Mouse (Mus musculus) midbrain, embryonic 14.5 days (tissue): ENCODE measurements at regions not wholly inside any gene's neighbourhood (a gene's known extent, or its start where the extent isn't known, plus 50 kb on each side); places are given as distances from the start of the nearest gene placed in this dataset.

Experiments used
- ATAC-seq: fragments of 200-750 bp; cut with Nextera tagmentation; 2 replicates; pipeline ENCODE4 v1.8.0; 2017; ENCODE audit warnings: moderate number of reproducible peaks, moderate library complexity; ENCODE audit not compliant: low FRiP score, low TSS enrichment
- DNase-seq: peaks from one replicate; pipeline ENCODE4 v3.0.0-alpha.2; 2015
- H3K27ac ChIP-seq: fragments of 300-500 bp; sonication (generic); replicated peaks from 2 replicates; pipeline ENCODE4 v1.5.1; 2014; ENCODE audit warnings: mild to moderate bottlenecking, low read depth, low read length, moderate library complexity
- H3K27me3 ChIP-seq: fragments of 300-500 bp; sonication (generic); 2 replicates; pipeline ENCODE4 v1.6.1; 2014; ENCODE audit warnings: low read length, control low read depth, mixed read lengths; ENCODE audit not compliant: control insufficient read depth, insufficient read depth
- H3K36me3 ChIP-seq: fragments of 300-500 bp; sonication (generic); 2 replicates; pipeline ENCODE4 v1.6.1; 2014; ENCODE audit warnings: low read length, control low read depth; ENCODE audit not compliant: control insufficient read depth, insufficient read depth
- H3K4me1 ChIP-seq: fragments of 300-500 bp; sonication (generic); 2 replicates; pipeline ENCODE4 v1.6.1; 2014; ENCODE audit warnings: mild to moderate bottlenecking, antibody characterized with exemption, low read length, control low read depth; ENCODE audit not compliant: control insufficient read depth, insufficient read depth
- H3K4me2 ChIP-seq: fragments of 300-500 bp; sonication (generic); 2 replicates; pipeline ENCODE4 v1.6.1; 2014; ENCODE audit warnings: mild to moderate bottlenecking, low read length, moderate library complexity
- H3K4me3 ChIP-seq: fragments of 300-500 bp; sonication (generic); replicated peaks from 2 replicates; pipeline ENCODE4 v1.5.1; 2014; ENCODE audit warnings: low read depth, low read length
- H3K9ac ChIP-seq: fragments of 300-500 bp; sonication (generic); replicated peaks from 2 replicates; pipeline ENCODE4 v1.6.1; 2014; ENCODE audit warnings: mild to moderate bottlenecking, low read length, moderate library complexity
- H3K9me3 ChIP-seq: fragments of 300-500 bp; sonication (generic); 2 replicates; pipeline ENCODE4 v1.6.1; 2016; ENCODE audit warnings: low read length, control low read depth, mixed read lengths; ENCODE audit not compliant: control insufficient read depth
- WGBS: fragments of 180-500 bp; shearing (Covaris S2); extraction: QIAGEN DNeasy Blood & Tissue Kit; methylation state at CpG from one replicate; pipeline ENCODE4 v1.1.7; 2014; 5-methylcytosine and 5-hydroxymethylcytosine counted together

DNA sequence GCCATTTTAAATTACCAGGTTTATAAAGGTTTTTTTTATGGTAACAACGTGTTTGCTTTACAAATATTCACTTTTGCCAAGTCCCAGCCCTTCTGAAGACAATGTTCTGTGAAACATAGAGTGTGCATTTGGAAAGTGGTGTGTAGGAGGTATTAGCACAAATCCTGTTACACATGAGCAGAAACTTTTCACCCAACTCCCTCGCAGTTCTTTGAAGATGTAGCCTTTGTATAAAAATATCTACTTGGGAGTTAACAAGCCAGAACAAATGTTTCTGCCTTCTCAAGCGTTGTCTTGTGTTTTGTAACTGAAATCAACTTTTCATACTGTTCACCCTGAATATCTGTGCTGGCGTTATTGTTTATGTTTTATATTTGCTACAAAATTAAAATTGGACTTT is 986.2 kb downstream of the Fam19a2 start:
- no peak overlapping the region for H3K4me2 ChIP-seq
- H3K27me3 ChIP-seq: no peaks in the 10 kb centered on the region
- H3K9ac ChIP-seq: no peak overlapping the region
- WGBS: 36% methylated on average over 4 of the region's 4 CpGs
- H3K4me3 ChIP-seq: no peak overlapping the region
- ATAC-seq: no peak
- no peak overlapping the region for H3K27ac ChIP-seq
- no peaks in the 10 kb centered on the region for H3K36me3 ChIP-seq
- H3K9me3 ChIP-seq: no peaks in the 10 kb centered on the region
- DNase-seq: no peak
- no peaks in the 10 kb centered on the region for H3K4me1 ChIP-seq

- Histone ChIP-seq H3K9me3 (no peaks in the 10 kb centered on the region), H3K9ac (no peak overlapping the region), H3K4me2 (no peak overlapping the region), H3K4me1 (no peaks in the 10 kb centered on the region), H3K36me3 (no peaks in the 10 kb centered on the region), H3K27me3 (no peaks in the 10 kb centered on the region), H3K27ac (no peak overlapping the region), H3K4me3 (no peak overlapping the region)
- DNase-seq: no peak
- no peak for ATAC-seq
- 83% methylated on average over 18 of the region's 18 CpGs for WGBS
These were observed 1024.7 kb downstream of the Fam19a2 start for GRCm38 (mm10) chr10:124288301-124288995.

- no peaks in the 10 kb centered on the region for H3K27me3 ChIP-seq
- H3K4me3 ChIP-seq: no peak overlapping the region
- no peak overlapping the region for H3K27ac ChIP-seq
- WGBS: 85% methylated on average over 2 of the region's 2 CpGs
- DNase-seq (no peak), ATAC-seq (no peak)
- peaks cover 13% of the 10 kb centered on the region; the same call in 1 of the 2 replicates for H3K9me3 ChIP-seq
- H3K4me2 ChIP-seq: no peak overlapping the region
- no peaks in the 10 kb centered on the region for H3K4me1 ChIP-seq
- H3K36me3 ChIP-seq: no peaks in the 10 kb centered on the region
- H3K9ac ChIP-seq: no peak overlapping the region
These were observed 1033.4 kb downstream of the Fam19a2 start for GRCm38 (mm10) chr10:124297198-124297677.

DNA sequence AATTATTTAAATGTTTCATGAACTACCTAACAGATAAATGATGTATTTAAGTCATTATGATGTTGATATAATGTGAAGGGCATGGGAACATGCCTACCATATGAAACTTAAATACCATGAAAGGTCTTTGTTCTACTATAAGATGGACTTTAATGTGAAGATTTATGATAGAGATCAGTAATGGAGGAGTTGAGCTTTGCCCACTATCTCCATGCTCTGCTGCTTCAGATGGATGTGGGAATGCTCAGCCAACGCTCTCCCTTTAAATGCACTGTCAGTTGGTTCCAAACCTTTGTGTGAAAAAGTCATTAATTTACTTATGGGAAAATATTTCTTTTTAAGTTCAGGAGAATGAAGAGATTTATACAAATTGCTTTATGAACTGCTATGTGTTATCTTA is 1040.9 kb downstream of the Fam19a2 start:
- 78% methylated on average over 1 of the region's 1 CpGs for WGBS

DNA sequence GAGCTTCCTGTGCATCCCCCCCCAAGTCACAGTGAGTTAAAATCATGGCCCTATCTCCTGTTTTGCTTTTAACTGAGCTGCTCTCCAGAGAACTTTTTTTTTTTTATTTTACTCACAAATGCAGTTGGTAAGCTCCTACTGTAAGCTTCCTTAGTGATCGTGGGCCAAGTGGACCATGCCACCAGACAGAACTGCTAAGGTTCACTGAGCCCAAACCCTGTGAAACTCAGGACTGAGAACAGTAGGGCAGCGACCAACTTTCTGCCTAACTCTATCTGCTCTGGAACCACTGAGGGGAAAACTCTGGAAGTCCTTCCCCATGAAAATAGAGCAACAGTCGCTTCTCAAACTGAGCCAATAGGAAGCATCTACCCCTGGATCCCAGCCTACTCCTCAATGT is 1041.8 kb downstream of the Fam19a2 start:
- H3K27ac ChIP-seq: no peak overlapping the region
- DNase-seq (no peak), ATAC-seq (no peak)
- H3K4me3 ChIP-seq: no peak overlapping the region
- no peaks in the 10 kb centered on the region for H3K36me3 ChIP-seq
- no peak overlapping the region for H3K9ac ChIP-seq
- WGBS: 83% methylated on average over 3 of the region's 3 CpGs
- no peaks in the 10 kb centered on the region for H3K4me1 ChIP-seq
- H3K27me3 ChIP-seq: no peaks in the 10 kb centered on the region
- no peak overlapping the region for H3K4me2 ChIP-seq
- H3K9me3 ChIP-seq: no peaks in the 10 kb centered on the region

More for the DNA sequence above, 1040.9 kb downstream of the Fam19a2 start:
- DNase-seq: no peak
- no peak overlapping the region for H3K4me3 ChIP-seq
- H3K4me1 ChIP-seq: no peaks in the 10 kb centered on the region
- H3K9me3 ChIP-seq: peaks cover under 1% of the 10 kb centered on the region; the same call in 1 of the 2 replicates
- no peaks in the 10 kb centered on the region for H3K27me3 ChIP-seq
- no peaks in the 10 kb centered on the region for H3K36me3 ChIP-seq
- H3K27ac ChIP-seq: no peak overlapping the region
- no peak for ATAC-seq
- no peak overlapping the region for H3K4me2 ChIP-seq
- no peak overlapping the region for H3K9ac ChIP-seq

DNA sequence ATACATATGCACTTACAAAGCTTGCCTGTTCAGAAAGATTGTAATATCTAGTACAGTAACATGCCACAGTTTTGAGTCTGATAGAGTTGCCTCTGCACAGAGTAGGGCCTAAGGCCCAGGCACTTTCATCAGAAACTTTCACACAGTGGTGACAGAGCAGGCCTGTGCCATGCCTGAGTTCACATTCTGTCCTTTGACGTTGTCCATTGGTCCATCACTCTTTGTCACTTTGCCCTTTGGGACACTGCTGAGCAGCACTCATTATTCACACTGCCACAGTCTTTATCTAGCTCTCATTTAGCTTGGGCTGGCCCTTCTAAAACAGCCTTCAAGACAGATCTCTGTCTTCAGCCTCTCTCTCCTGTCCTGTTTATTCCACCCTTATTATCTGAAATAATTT is 1055.0 kb downstream of the Fam19a2 start:
- Histone ChIP-seq H3K36me3 (no peaks in the 10 kb centered on the region), H3K9ac (no peak overlapping the region), H3K9me3 (no peaks in the 10 kb centered on the region), H3K4me3 (no peak overlapping the region), H3K4me2 (no peak overlapping the region), H3K27me3 (no peaks in the 10 kb centered on the region), H3K4me1 (no peaks in the 10 kb centered on the region), H3K27ac (no peak overlapping the region)
- WGBS: 10% methylated on average over 1 of the region's 1 CpGs
- ATAC-seq (no peak), DNase-seq (no peak)

GRCm38 (mm10) chr10:124320191-124321110 is 1056.7 kb downstream of the Fam19a2 start:
- ATAC-seq: no peak
- H3K27me3 ChIP-seq: no peaks in the 10 kb centered on the region
- H3K4me2 ChIP-seq: no peak overlapping the region
- no peak overlapping the region for H3K9ac ChIP-seq
- no peak overlapping the region for H3K4me3 ChIP-seq
- H3K4me1 ChIP-seq: no peaks in the 10 kb centered on the region
- no peak overlapping the region for H3K27ac ChIP-seq
- DNase-seq: no peak
- H3K36me3 ChIP-seq: no peaks in the 10 kb centered on the region
- 57% methylated on average over 8 of the region's 8 CpGs for WGBS
- H3K9me3 ChIP-seq: no peaks in the 10 kb centered on the region

DNA sequence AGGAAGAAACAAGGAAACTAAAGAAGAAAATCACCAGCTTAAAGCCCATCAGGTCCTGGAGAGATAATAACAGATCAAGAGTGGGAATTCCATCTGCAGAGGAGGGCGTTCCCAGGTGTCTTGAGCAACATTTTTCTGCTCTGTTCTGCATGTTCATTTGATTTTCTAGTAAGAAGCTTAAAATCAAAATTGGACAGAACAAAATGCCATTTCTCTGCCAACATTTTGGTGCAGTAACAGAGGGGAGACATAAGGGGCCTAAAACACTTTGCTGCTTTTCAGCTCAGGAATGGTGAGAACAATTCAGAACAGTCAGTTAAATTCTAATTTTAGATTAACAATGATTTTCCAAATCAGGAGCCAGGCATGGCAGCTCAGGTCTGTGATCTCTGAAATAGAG is 1056.8 kb downstream of the Slc16a7 start:
- no peak overlapping the region for H3K27ac ChIP-seq
- no peak for DNase-seq
- no peak overlapping the region for H3K4me2 ChIP-seq
- no peaks in the 10 kb centered on the region for H3K4me1 ChIP-seq
- H3K9ac ChIP-seq: no peak overlapping the region
- no peaks in the 10 kb centered on the region for H3K36me3 ChIP-seq
- no peaks in the 10 kb centered on the region for H3K9me3 ChIP-seq
- no peak overlapping the region for H3K4me3 ChIP-seq
- no peaks in the 10 kb centered on the region for H3K27me3 ChIP-seq
- ATAC-seq: no peak
- WGBS: 72% methylated on average over 1 of the region's 1 CpGs
